ENCODE assay signal across 19 mouse cellular contexts in the genomic region with DNA sequence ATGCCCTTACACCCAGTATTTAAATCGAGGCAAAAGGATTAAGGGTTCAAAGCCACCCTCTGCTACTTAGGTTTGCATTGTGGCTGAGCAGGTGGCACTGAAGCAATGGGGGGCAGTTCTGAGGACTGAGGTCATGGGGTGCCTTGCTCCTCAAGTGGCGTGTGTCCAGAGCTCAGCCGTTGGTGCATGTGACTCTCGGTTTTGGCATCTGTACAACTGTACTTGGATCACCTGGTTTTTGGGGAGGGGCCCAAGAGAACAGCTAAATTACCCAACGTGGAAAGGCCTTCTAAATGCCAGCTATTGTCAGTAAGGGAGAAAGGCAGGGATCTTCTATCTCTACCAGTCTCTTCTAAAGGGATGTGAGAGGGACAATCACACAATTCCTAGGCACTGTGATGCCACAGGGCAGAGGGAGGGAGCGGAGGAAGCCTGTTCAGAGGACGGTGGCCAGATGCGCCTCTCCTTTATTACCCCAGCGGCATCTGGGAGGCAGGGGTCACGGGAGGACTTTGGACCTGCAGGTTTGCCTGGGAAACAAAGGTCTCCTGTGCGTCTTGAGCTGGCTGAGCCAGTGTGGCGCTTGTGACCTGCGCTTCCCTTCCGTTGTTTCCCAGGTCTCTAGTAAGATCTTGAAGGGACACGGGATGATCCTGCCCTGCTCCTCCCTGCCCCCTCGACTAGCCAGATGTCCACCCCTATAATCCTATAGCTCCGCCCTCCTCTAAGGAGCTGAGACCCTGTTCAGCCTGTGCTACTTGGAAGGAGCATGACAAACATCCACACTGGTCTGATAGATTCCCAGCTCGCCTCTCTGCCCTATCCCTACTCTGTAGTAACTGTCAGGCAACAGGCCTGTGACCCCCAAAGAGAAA. TPM values are rescaled to one million over a fixed set of nuclear protein-coding genes. Genes with fewer than 3 reads are reported as not detected.
DNase-seq lines count a peak whose midpoint lies in the region; ATAC-seq lines count a peak whose summit lies in the region.
"Had no signal": no experiment of that assay in that cellular context is flagged by ENCODE, and none has a peak within 500 bp of the region (broad histone marks: within the 10 kb centered on the region; RNA-seq: fewer than 3 reads in every experiment).

No protein-coding gene starts in this region.

- WGBS in midbrain, embryonic 10.5 days, result 42% methylated on average over 18 of the region's 18 CpGs
- WGBS in midbrain, embryonic 15.5 days, result 45% methylated on average over 18 of the region's 18 CpGs

- no peak overlapping the region for H3K4me2 ChIP-seq in midbrain, embryonic 15.5 days
- H3K4me2 ChIP-seq: liver, embryonic 13.5 days; lung, embryonic 15.5 days had no signal

- peaks cover 2% of the 10 kb centered on the region for H3K36me3 ChIP-seq in midbrain, embryonic 10.5 days
- H3K36me3 ChIP-seq in midbrain, embryonic 15.5 days (replicated peaks), result no peaks in the 10 kb centered on the region
- H3K36me3 ChIP-seq: liver, embryonic 13.5 days; lung, embryonic 15.5 days had no signal

- H3K9ac ChIP-seq in midbrain, embryonic 15.5 days, result no peak overlapping the region
- H3K9ac ChIP-seq: forebrain, postnatal 0 days; liver, embryonic 13.5 days; lung, embryonic 15.5 days had no signal

- no peak overlapping the region for H3K4me3 ChIP-seq in midbrain, embryonic 10.5 days
- H3K4me3 ChIP-seq in midbrain, embryonic 15.5 days, result no peak overlapping the region
- H3K4me3 ChIP-seq: liver, embryonic 13.5 days; lung, embryonic 15.5 days; megakaryocyte, embryonic 14.5 days had no signal

- DNase-seq in cerebellum, postnatal 10 days, result peak; percentile 54
- DNase-seq in cerebellum, adult 11 months, result no peak
- no peak for DNase-seq in midbrain, embryonic 10.5 days (ENCODE audit: low spot score)
- DNase-seq in retina, embryonic 14.5 days (ENCODE audit: low spot score), result peak; percentile 39
- DNase-seq in frontal cortex, postnatal 14 days (ENCODE audit: low spot score in 2 of 2), result no peak
- no peak for DNase-seq in urinary bladder, postnatal 4 days (ENCODE audit: low spot score in 2 of 2)
- DNase-seq: adrenal gland, postnatal 14 days; cerebellum, adult 8-10 months; forebrain, postnatal 0 days; gastrocnemius, postnatal 10 days; heart, adult 18-20 months; liver, embryonic 13.5 days; right cerebral cortex, postnatal 4 days had no signal

- H3K9me3 ChIP-seq in midbrain, embryonic 10.5 days (replicated peaks), result no peaks in the 10 kb centered on the region
- H3K9me3 ChIP-seq in midbrain, embryonic 15.5 days, result no peaks in the 10 kb centered on the region
- H3K9me3 ChIP-seq: liver, embryonic 13.5 days; lung, embryonic 15.5 days had no signal

- peaks cover 28% of the 10 kb centered on the region for H3K4me1 ChIP-seq in midbrain, embryonic 10.5 days
- H3K4me1 ChIP-seq in midbrain, embryonic 15.5 days, result peaks cover 10% of the 10 kb centered on the region

- ATAC-seq in midbrain, embryonic 15.5 days (replicated peaks), result no peak
- no peak for ATAC-seq in inflammation-experienced regulatory T-cells, adult 6 months
- ATAC-seq: forebrain, postnatal 0 days; hindbrain, postnatal 0 days had no signal

- H3K27ac ChIP-seq in midbrain, embryonic 10.5 days (replicated peaks), result 0 out of 2 replicates have a peak overlapping the region, but pooled peaks have one; percentile 35
- H3K27ac ChIP-seq in midbrain, embryonic 15.5 days, result no peak overlapping the region
- H3K27ac ChIP-seq: hindbrain, postnatal 0 days; liver, embryonic 13.5 days; lung, embryonic 15.5 days had no signal

- H3K27me3 ChIP-seq in midbrain, embryonic 10.5 days (ENCODE audit: low read depth, poor library complexity, severe bottlenecking), result peaks cover 38% of the 10 kb centered on the region
- peaks cover 30% of the 10 kb centered on the region for H3K27me3 ChIP-seq in midbrain, embryonic 15.5 days (replicated peaks)
- H3K27me3 ChIP-seq: CH12.LX had no signal

RNA-seq across cellular contexts. Expression of gene Cygb, which starts 36.8 kb away (rescaled TPM):
- 2.5 and 2.8 TPM in 2 replicates for polyA plus RNA-seq in midbrain, embryonic 10.5 days (2016; fragmentation: Nextera tagmentation; extraction: Ambion mirVana)
- 23.3 and 24.4 TPM in 2 replicates for polyA plus RNA-seq in midbrain, embryonic 15.5 days (2015; fragmentation: Nextera tagmentation; extraction: Ambion mirVana)
- polyA plus RNA-seq in inflammation-experienced regulatory T-cells, adult 6 months (2017; shearing (Covaris generic)), result under 1 TPM in 2 of 3 experiments, not detected in 1; 0.24 to 0.32 TPM

RNA-seq across cellular contexts. Expression of gene Prcd, which starts 37.6 kb away (rescaled TPM):
- 0.65 and 0.77 TPM in 2 replicates for polyA plus RNA-seq in midbrain, embryonic 10.5 days (2016; fragmentation: Nextera tagmentation; extraction: Ambion mirVana)
- 1.5 and 3.0 TPM in 2 replicates for polyA plus RNA-seq in midbrain, embryonic 15.5 days (2015; fragmentation: Nextera tagmentation; extraction: Ambion mirVana)
- not detected for polyA plus RNA-seq in inflammation-experienced regulatory T-cells, adult 6 months (2017; shearing (Covaris generic))

Comparison
In these comparisons a context has a peak if more than half of its experiments do, and no peak if none do; other contexts are left out.
1. DNase-seq: peak in cerebellum, postnatal 10 days (2 of 2) and retina, embryonic 14.5 days (single experiment); none in cerebellum, adult 11 months (single experiment), midbrain, embryonic 10.5 days (single experiment), frontal cortex, postnatal 14 days (0 of 2) and urinary bladder, postnatal 4 days (0 of 2).